Mouse (Mus musculus) midbrain, embryonic 16.5 days (tissue): Measurements from ENCODE around the gene D5Ertd579e. TPM values are rescaled to one million over a fixed set of nuclear protein-coding genes. Genes with fewer than 3 reads are reported as not detected.

ENCODE experiments used
- ATAC-seq: fragments of 200-750 bp; cut with Nextera tagmentation; 2 replicates; pipeline ENCODE4 v1.8.0; 2017; ENCODE audit warnings: moderate TSS enrichment
- H3K27ac ChIP-seq: fragments of 300-500 bp; sonication (generic); 2 replicates; pipeline ENCODE4 v1.5.1; 2014; ENCODE audit warnings: mild to moderate bottlenecking, low read length, mixed read lengths
- H3K27me3 ChIP-seq: fragments of 300-500 bp; sonication (generic); 2 replicates; pipeline ENCODE4 v1.6.1; 2014; ENCODE audit warnings: low read depth, low read length, mixed read lengths; ENCODE audit not compliant: control insufficient read depth, insufficient read depth
- H3K36me3 ChIP-seq: fragments of 300-500 bp; sonication (generic); 2 replicates; pipeline ENCODE4 v1.6.1; 2014; ENCODE audit warnings: mild to moderate bottlenecking, low read length, moderate library complexity, mixed read lengths; ENCODE audit not compliant: control insufficient read depth, insufficient read depth
- H3K4me1 ChIP-seq: fragments of 300-500 bp; sonication (generic); 2 replicates; pipeline ENCODE4 v1.6.1; 2014; ENCODE audit warnings: mild to moderate bottlenecking, low read length, mixed read lengths; ENCODE audit not compliant: control insufficient read depth, insufficient read depth
- H3K4me2 ChIP-seq: fragments of 300-500 bp; sonication (generic); 2 replicates; pipeline ENCODE4 v1.6.1; 2014; ENCODE audit warnings: mild to moderate bottlenecking, low read length, mixed read lengths
- H3K4me3 ChIP-seq: fragments of 300-500 bp; sonication (generic); 2 replicates; pipeline ENCODE4 v1.5.1; 2014; ENCODE audit warnings: low read depth, mild to moderate bottlenecking, low read length, moderate library complexity, mixed read lengths
- H3K9ac ChIP-seq: fragments of 300-500 bp; sonication (generic); 2 replicates; pipeline ENCODE4 v1.6.1; 2014; ENCODE audit warnings: low read depth, low read length, mixed read lengths
- H3K9me3 ChIP-seq: fragments of 300-500 bp; sonication (generic); replicated peaks from 2 replicates; pipeline ENCODE4 v1.6.1; 2014; ENCODE audit warnings: mild to moderate bottlenecking, low read length, mixed read lengths; ENCODE audit not compliant: control insufficient read depth, poor library complexity, severe bottlenecking
- WGBS: fragments of 180-500 bp; shearing (Covaris S2); extraction: QIAGEN DNeasy Blood & Tissue Kit; methylation state at CpG from one replicate; pipeline ENCODE4 v1.1.7; 2014; 5-methylcytosine and 5-hydroxymethylcytosine counted together
- polyA plus RNA-seq: library from polyadenylated mRNA; unstranded; fragments of >200 nt; fragmentation: Nextera tagmentation; extraction: Ambion mirVana; gene quantifications from 2 replicates; pipeline ENCODE4 v1.2.1, GENCODE M21; 2015

D5Ertd579e gene
- polyA plus RNA-seq, 1 experiment from 2014 or later = 40.6 TPM

GRCm38 (mm10) chr5:36563741-36564140, 132.1 kb downstream of the D5Ertd579e start:
- H3K4me2 ChIP-seq = no peak overlapping the region
- peaks cover 5% of the 10 kb centered on the region; the same call in 1 of the 2 replicates for H3K4me1 ChIP-seq
- no peak overlapping the region for H3K9ac ChIP-seq
- H3K27me3 ChIP-seq = no peaks in the 10 kb centered on the region
- no peaks in the 10 kb centered on the region for H3K9me3 ChIP-seq
- no peak overlapping the region for H3K4me3 ChIP-seq
- no peak for ATAC-seq
- H3K36me3 ChIP-seq = no peaks in the 10 kb centered on the region
- H3K27ac ChIP-seq = no peak overlapping the region
- 80% methylated on average over 6 of the region's 6 CpGs for WGBS

GRCm38 (mm10) chr5:36562791-36563445, 132.9 kb downstream of the D5Ertd579e start:
- no peaks in the 10 kb centered on the region for H3K36me3 ChIP-seq
- H3K9ac ChIP-seq = no peak overlapping the region
- no peak overlapping the region for H3K4me2 ChIP-seq
- H3K9me3 ChIP-seq = no peaks in the 10 kb centered on the region
- 95% methylated on average over 10 of the region's 10 CpGs for WGBS
- H3K4me3 ChIP-seq = no peak overlapping the region
- H3K27me3 ChIP-seq = no peaks in the 10 kb centered on the region
- H3K4me1 ChIP-seq = peaks cover 5% of the 10 kb centered on the region; the same call in 1 of the 2 replicates
- no peak overlapping the region for H3K27ac ChIP-seq
- ATAC-seq = no peak

- H3K9ac ChIP-seq = no peak overlapping the region
- whole genome bisulfite sequencing = 89% methylated on average over 4 of the region's 4 CpGs
- no peaks in the 10 kb centered on the region for H3K9me3 ChIP-seq
- H3K27me3 ChIP-seq = no peaks in the 10 kb centered on the region
- no peaks in the 10 kb centered on the region for H3K36me3 ChIP-seq
- H3K4me1 ChIP-seq = no peaks in the 10 kb centered on the region
- H3K4me3 ChIP-seq = no peak overlapping the region
- no peak for ATAC-seq
- no peak overlapping the region for H3K4me2 ChIP-seq
- H3K27ac ChIP-seq = no peak overlapping the region
Measured at GRCm38 (mm10) chr5:36561509-36561908, 134.3 kb downstream of the D5Ertd579e start.

- 95% methylated on average over 4 of the region's 4 CpGs for WGBS
Measured at GRCm38 (mm10) chr5:36560490-36560889, 135.3 kb downstream of the D5Ertd579e start.

GRCm38 (mm10) chr5:36559510-36560235, 136.2 kb downstream of the D5Ertd579e start:
- Histone ChIP-seq H3K4me2 (no peak overlapping the region), H3K27me3 (no peaks in the 10 kb centered on the region), H3K27ac (no peak overlapping the region), H3K36me3 (no peaks in the 10 kb centered on the region), H3K4me3 (no peak overlapping the region), H3K9me3 (no peaks in the 10 kb centered on the region), H3K4me1 (no peaks in the 10 kb centered on the region), H3K9ac (no peak overlapping the region)
- no peak for ATAC-seq
- WGBS = 91% methylated on average over 6 of the region's 6 CpGs

More at GRCm38 (mm10) chr5:36560490-36560889, 135.3 kb downstream of the D5Ertd579e start:
- no peaks in the 10 kb centered on the region for H3K9me3 ChIP-seq
- no peak overlapping the region for H3K27ac ChIP-seq
- H3K4me3 ChIP-seq = no peak overlapping the region
- H3K4me2 ChIP-seq = no peak overlapping the region
- no peak overlapping the region for H3K9ac ChIP-seq
- H3K4me1 ChIP-seq = no peaks in the 10 kb centered on the region
- no peaks in the 10 kb centered on the region for H3K27me3 ChIP-seq
- H3K36me3 ChIP-seq = no peaks in the 10 kb centered on the region
- no peak for ATAC-seq

- Histone ChIP-seq H3K4me1 (no peaks in the 10 kb centered on the region), H3K27ac (no peak overlapping the region), H3K9me3 (no peaks in the 10 kb centered on the region), H3K4me3 (no peak overlapping the region), H3K9ac (no peak overlapping the region), H3K4me2 (no peak overlapping the region), H3K27me3 (no peaks in the 10 kb centered on the region), H3K36me3 (no peaks in the 10 kb centered on the region)
- ATAC-seq = no peak
- 82% methylated on average over 5 of the region's 5 CpGs for WGBS
Measured at GRCm38 (mm10) chr5:36559106-36559505, 136.7 kb downstream of the D5Ertd579e start.

- 84% methylated on average over 2 of the region's 2 CpGs for WGBS
- Histone ChIP-seq H3K4me1 (no peaks in the 10 kb centered on the region), H3K4me2 (no peak overlapping the region), H3K9ac (no peak overlapping the region), H3K4me3 (no peak overlapping the region), H3K9me3 (no peaks in the 10 kb centered on the region), H3K36me3 (no peaks in the 10 kb centered on the region), H3K27me3 (no peaks in the 10 kb centered on the region), H3K27ac (no peak overlapping the region)
- no peak for ATAC-seq
Measured at GRCm38 (mm10) chr5:36558526-36558925, 137.3 kb downstream of the D5Ertd579e start.

GRCm38 (mm10) chr5:36557584-36558308, 138.1 kb downstream of the D5Ertd579e start:
- H3K4me3 ChIP-seq = no peak overlapping the region
- H3K4me2 ChIP-seq = no peak overlapping the region
- no peaks in the 10 kb centered on the region for H3K36me3 ChIP-seq
- no peaks in the 10 kb centered on the region for H3K4me1 ChIP-seq
- H3K9me3 ChIP-seq = no peaks in the 10 kb centered on the region
- no peak for ATAC-seq
- H3K9ac ChIP-seq = no peak overlapping the region
- no peaks in the 10 kb centered on the region for H3K27me3 ChIP-seq
- no peak overlapping the region for H3K27ac ChIP-seq
- 38% methylated on average over 7 of the region's 7 CpGs for WGBS

- Histone ChIP-seq H3K4me1 (no peaks in the 10 kb centered on the region), H3K27me3 (no peaks in the 10 kb centered on the region), H3K36me3 (no peaks in the 10 kb centered on the region), H3K9ac (no peak overlapping the region), H3K9me3 (no peaks in the 10 kb centered on the region), H3K27ac (no peak overlapping the region), H3K4me2 (no peak overlapping the region), H3K4me3 (no peak overlapping the region)
- 75% methylated on average over 3 of the region's 3 CpGs for WGBS
- no peak for ATAC-seq
Measured at GRCm38 (mm10) chr5:36556906-36557305, 138.9 kb downstream of the D5Ertd579e start.
